Mouse (Mus musculus) left cerebral cortex, adult 6 months (tissue): ENCODE results near the gene Borcs7. TPM values are rescaled to one million over a fixed set of nuclear protein-coding genes. Genes with fewer than 3 reads are reported as not detected.

ENCODE experiments used
- long read RNA-seq, 2 experiments: library from polyadenylated mRNA; unstranded; transcript quantifications; one replicate each; pipeline ENCODE4 v2.0.0; 2019 to 2020
- polyA plus RNA-seq: library from polyadenylated mRNA; unstranded; fragments of <200 nt; fragmentation: Nextera tagmentation; gene quantifications from 2 replicates; pipeline ENCODE4 v1.2.3, GENCODE M21; 2021

Borcs7 gene
- 29.1 and 41.3 TPM in 2 replicates for polyA plus RNA-seq
- long read RNA-seq, experiment 1, transcript Borcs7-201 (5 exons, 2,176 nt), result major isoform, 9 of 14 reads
- long read RNA-seq, experiment 1, partial matches to known transcripts, result 1 of 14 reads
- long read RNA-seq, experiment 1, other reads (novel, unspliced or antisense), result 4 of 14 reads
- long read RNA-seq, experiment 2, transcript Borcs7-201 (5 exons, 2,176 nt), result major isoform, 65 of 109 reads
- long read RNA-seq, experiment 2, partial matches to known transcripts, result 10 of 109 reads
- long read RNA-seq, experiment 2, other reads (novel, unspliced or antisense), result 34 of 109 reads

DNA sequence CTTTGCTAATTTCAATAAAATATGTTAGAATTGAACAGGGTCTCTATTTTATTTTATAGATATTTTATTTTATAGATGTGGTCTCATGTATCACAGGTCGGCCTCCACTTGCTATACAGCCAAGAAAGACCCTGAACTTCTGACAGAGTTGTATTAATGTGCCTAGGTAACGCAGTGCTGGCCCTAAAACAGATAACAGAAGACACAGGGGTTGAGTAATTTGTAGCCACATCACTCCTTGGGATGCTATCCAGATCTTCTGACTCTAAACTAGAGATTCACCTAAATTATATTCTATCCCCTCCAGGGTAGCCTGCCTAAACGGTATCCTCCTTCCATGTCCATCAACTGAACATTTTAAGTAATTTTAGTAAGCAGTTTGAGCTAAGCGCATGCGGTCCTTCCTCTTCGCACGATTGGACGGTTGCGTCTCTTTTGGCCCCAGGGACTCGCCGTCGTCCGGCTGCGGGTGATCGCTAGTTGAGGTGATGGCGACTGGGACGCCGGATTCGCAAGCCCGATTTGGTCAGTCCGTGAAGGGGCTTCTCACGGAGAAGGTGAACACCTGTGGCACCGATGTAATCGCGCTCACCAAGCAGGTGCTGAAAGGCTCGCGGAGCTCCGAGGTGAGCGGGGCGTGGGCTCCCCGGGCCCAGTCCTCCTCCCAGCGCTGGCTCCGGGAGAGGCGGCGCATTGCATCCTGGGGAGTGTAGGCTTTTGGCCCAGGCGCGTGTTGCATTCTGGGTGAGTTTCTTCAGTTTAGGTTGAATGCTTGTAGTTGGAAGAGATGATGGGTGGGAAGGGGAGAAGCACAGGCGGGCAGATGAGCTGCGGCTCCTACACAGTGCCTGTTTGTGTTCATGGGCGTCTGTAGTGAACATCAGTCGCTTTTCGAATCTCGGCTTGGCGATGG is at the start of gene Borcs7:
Borcs7 (plus strand) TSS at position 447 of the 913 bp plus-strand sequence.

DNA sequence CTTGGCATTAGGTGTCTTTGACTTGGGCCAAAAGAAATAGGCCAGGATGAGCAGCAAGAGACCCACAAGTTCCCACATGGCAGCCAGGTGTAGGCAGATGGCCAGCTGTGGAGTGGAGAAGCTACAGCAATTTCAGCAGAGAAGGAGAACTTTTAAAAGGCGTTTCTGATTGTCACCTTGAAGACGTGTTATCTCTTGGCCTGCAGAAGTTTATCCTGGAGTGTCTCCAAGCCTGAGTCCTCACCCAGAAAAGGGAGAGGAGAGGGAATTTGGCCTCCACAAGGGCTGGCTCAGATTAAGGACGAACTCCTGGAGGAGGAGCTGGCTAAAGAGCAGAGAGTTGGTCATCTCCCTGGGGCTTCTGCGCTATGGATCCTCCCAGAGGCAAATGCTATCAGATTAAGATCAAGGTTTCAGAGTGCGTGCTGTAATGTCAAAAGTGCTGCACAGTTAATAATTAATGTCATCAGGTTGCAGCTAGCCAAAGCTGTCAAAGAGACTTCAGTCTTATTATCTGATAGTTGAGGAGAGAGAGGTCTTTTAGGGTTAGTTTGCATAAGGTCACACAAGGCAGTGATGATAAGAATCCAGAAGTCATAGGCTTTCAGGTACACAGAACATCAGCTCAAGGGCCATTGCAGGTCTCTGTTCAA is 16.8 kb upstream of the Borcs7 start, which contains the start of gene Cyp17a1:
Cyp17a1 (minus strand) TSS at position 407 of the 653 bp plus-strand sequence.

DNA sequence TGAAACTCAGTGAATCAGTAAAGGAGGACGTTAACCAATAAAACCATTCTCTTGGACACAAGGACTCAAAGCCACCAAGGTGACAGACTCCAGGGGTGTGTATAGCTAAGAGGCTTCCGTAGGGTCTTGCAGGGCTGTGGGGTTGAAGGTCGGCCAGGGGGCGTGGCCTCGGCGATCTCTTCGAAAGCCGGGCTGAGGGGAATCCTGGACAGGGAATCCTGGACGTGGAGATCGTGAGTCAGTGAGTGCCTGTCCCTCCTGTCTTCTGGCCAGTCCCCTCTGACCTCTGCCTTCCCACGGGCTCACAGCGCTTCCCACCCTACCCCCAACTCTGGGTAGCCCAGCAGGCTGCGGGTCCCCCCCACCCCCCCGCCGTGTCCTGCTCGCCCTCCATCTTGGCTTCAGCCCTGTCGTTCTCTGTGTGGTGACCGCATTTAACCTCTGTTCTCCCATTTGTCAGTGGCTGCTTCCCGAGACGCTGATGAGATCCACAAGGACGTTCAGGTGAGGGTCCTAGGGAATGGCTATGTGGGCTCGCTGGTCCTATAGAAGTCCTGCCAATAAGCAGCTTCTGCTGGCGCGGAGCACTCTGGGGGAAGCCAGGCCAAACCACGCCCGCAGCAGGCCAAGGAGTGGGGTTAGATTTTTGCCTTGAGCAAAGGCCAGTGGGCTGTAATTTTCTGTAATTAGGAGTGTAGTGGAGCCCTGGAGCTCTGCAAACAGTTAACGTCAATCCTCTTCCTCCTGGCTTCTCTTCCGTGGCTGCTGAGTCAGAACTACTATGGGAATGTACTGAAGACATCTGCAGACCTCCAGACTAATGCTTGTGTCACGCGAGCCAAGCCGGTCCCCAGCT is 17.8 kb downstream of the Borcs7 start, which contains the start of gene As3mt:
As3mt (plus strand) TSS at position 163 of the 856 bp plus-strand sequence.

Other genes starting within 250 kb of the Borcs7 start
- gene Trim8, start 188.2 kb upstream of the Borcs7 start, polyA plus RNA-seq, result 10.4 and 50.6 TPM in 2 replicates
- gene Arl3, start 116.7 kb upstream of the Borcs7 start, polyA plus RNA-seq, result 217 and 306 TPM in 2 replicates
- gene Sfxn2, start 116.5 kb upstream of the Borcs7 start, polyA plus RNA-seq, result 0.97 and 1.7 TPM in 2 replicates
- 4.0 and 4.5 TPM in 2 replicates for gene Wbp1l, start 90.8 kb upstream of the Borcs7 start, polyA plus RNA-seq
- gene Cyp17a1, start 16.7 kb upstream of the Borcs7 start, polyA plus RNA-seq, result not detected in 2 replicates
- gene As3mt, start 17.6 kb downstream of the Borcs7 start, polyA plus RNA-seq, result 22.1 and 25.0 TPM in 2 replicates
- 16.0 and 18.8 TPM in 2 replicates for gene Cnnm2, start 71.7 kb downstream of the Borcs7 start, polyA plus RNA-seq